Mouse (Mus musculus): ENCODE data around the gene Ksr2. TPM values are rescaled to one million over a fixed set of nuclear protein-coding genes. Genes with fewer than 3 reads are reported as not detected.
A peak's percentile ranks its signal among the peaks of the same experiment; 100 is the strongest.

Ksr2 gene
- polyA plus RNA-seq, 1 experiment = 9.1 TPM

- Histone ChIP-seq H3K4me3 (ENCODE audit: insufficient read depth, low read length) (no peak overlapping the region), H3K27ac (ENCODE audit: insufficient read depth, low read length) (no peak overlapping the region), H3K4me1 (ENCODE audit: control insufficient read depth, insufficient read depth, low read length) (peaks cover 9% of the 10 kb centered on the region)
- TF ChIP-seq CTCF (IDR thresholded peaks at IDR 0.05; ENCODE audit: extremely low read depth, insufficient read depth, low read length) (no peak), POLR2A (IDR thresholded peaks at IDR 0.05; ENCODE audit: extremely low read depth, insufficient read depth, low read length) (no peak)
These were observed 33.6 kb upstream of the Ksr2 start for GRCm38 (mm10) chr5:117380199-117380598.

- H3K4me3 ChIP-seq (ENCODE audit: insufficient read depth, low read length) = no peak overlapping the region
- H3K27ac ChIP-seq (ENCODE audit: insufficient read depth, low read length) = no peak overlapping the region
- peaks cover under 1% of the 10 kb centered on the region; the same call in 1 of the 2 replicates for H3K4me1 ChIP-seq (ENCODE audit: control insufficient read depth, insufficient read depth, low read length)
- TF ChIP-seq CTCF (IDR thresholded peaks at IDR 0.05; ENCODE audit: extremely low read depth, insufficient read depth, low read length) (no peak), POLR2A (IDR thresholded peaks at IDR 0.05; ENCODE audit: extremely low read depth, insufficient read depth, low read length) (no peak)
These were observed 32.0 kb upstream of the Ksr2 start for GRCm38 (mm10) chr5:117381785-117382184.

- H3K4me3 ChIP-seq (ENCODE audit: insufficient read depth, low read length) = no peak overlapping the region
- no peak for TF ChIP-seq POLR2A (IDR thresholded peaks at IDR 0.05; ENCODE audit: extremely low read depth, insufficient read depth, low read length)
- no peak overlapping the region for H3K27ac ChIP-seq (ENCODE audit: insufficient read depth, low read length)
- H3K4me1 ChIP-seq (ENCODE audit: control insufficient read depth, insufficient read depth, low read length) = no peaks in the 10 kb centered on the region; the same call in 1 of the 2 replicates
These were observed 30.6 kb upstream of the Ksr2 start for GRCm38 (mm10) chr5:117383198-117383597.

DNA sequence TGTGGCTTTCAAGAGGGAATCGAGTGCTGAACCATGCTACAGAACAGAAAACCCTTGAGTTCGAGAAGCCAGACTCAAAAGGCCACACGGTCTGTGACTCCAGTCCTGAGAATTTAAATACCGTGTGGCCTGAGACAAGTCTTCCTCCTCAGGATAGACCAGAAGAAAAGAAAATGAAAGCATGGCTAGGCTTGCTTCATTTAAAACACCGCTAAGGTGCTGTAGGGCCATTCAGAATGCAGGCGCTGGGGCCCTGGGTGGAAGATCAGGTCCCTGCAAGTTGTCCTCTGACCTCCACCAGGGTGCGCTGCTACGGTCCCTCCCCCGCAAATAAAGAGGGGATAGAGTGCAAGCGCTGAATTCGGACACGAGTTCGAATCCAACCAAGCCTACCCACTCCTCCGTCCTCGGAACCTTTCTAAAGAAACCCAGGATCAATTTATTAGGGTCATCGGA is 25.5 kb upstream of the Ksr2 start:
- Histone ChIP-seq H3K27ac (ENCODE audit: insufficient read depth, low read length) (no peak overlapping the region), H3K4me1 (ENCODE audit: control insufficient read depth, insufficient read depth, low read length) (no peaks in the 10 kb centered on the region), H3K4me3 (ENCODE audit: insufficient read depth, low read length) (peak overlapping the region; percentile 32)
- TF ChIP-seq POLR2A (IDR thresholded peaks at IDR 0.05; ENCODE audit: extremely low read depth, insufficient read depth, low read length) (no peak), CTCF (IDR thresholded peaks at IDR 0.05; ENCODE audit: extremely low read depth, insufficient read depth, low read length) (0 out of 2 replicates have a peak, but pooled peaks have one; percentile 8)

GRCm38 (mm10) chr5:117388877-117389276 is 24.9 kb upstream of the Ksr2 start, which contains the start of gene Rfc5:
Gene Rfc5 (minus strand): TSS chr5:117389047.
- no peak for TF ChIP-seq CTCF (IDR thresholded peaks at IDR 0.05; ENCODE audit: extremely low read depth, insufficient read depth, low read length)
- no peak for TF ChIP-seq POLR2A (IDR thresholded peaks at IDR 0.05; ENCODE audit: extremely low read depth, insufficient read depth, low read length)
- peak within 1 kb of the TSS; percentile 32 for H3K4me3 ChIP-seq (ENCODE audit: insufficient read depth, low read length)
- H3K27ac ChIP-seq (ENCODE audit: insufficient read depth, low read length) = 0 out of 2 replicates have a peak within 1 kb of the TSS, but pooled peaks have one; percentile 1
- no peaks in the 10 kb centered on the region for H3K4me1 ChIP-seq (ENCODE audit: control insufficient read depth, insufficient read depth, low read length)

DNA sequence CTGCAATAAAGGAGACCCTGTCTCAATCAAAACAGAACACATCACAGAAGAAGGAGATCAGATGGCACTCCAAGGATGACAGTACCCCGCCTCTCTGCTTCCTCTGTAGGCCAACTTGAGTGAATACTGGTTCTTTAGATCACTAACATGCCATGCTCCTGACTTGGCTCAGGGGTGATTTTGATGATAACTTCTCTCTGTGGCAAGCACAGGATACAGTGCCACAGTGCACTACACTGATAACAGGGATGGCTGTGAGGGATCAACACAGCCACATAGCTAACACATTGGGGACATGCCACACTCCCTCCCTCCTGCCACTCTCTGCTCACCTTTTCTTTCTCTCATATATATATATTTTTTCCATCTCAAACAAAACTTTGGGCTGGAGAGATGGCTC is 22.9 kb upstream of the Ksr2 start:
- no peaks in the 10 kb centered on the region for H3K4me1 ChIP-seq (ENCODE audit: control insufficient read depth, insufficient read depth, low read length)
- H3K4me3 ChIP-seq (ENCODE audit: insufficient read depth, low read length) = no peak overlapping the region
- no peak overlapping the region for H3K27ac ChIP-seq (ENCODE audit: insufficient read depth, low read length)
- TF ChIP-seq CTCF (IDR thresholded peaks at IDR 0.05; ENCODE audit: extremely low read depth, insufficient read depth, low read length) = no peak
- no peak for TF ChIP-seq POLR2A (IDR thresholded peaks at IDR 0.05; ENCODE audit: extremely low read depth, insufficient read depth, low read length)

DNA sequence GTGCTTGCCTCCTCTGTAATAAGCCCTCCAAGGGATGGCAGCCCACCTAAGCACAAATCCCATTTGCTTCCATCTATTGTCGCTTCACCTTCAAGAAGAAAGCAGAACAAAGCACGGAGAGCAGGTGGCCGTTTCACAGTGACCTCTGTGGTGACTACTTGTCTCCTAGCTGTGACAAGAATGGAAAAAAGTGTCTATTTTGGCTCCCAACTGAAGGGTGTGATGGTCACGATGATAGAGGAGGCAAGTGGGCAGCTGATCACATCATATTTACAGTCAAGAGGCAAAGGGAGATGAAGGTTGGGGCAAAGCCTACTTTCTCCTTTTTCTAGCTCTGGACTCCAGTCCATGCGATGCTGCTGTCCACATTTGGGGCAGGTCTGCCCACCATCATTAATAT is 18.0 kb upstream of the Ksr2 start:
- no peaks in the 10 kb centered on the region for H3K4me1 ChIP-seq (ENCODE audit: control insufficient read depth, insufficient read depth, low read length)
- H3K4me3 ChIP-seq (ENCODE audit: insufficient read depth, low read length) = no peak overlapping the region
- no peak for TF ChIP-seq CTCF (IDR thresholded peaks at IDR 0.05; ENCODE audit: extremely low read depth, insufficient read depth, low read length)
- no peak for TF ChIP-seq POLR2A (IDR thresholded peaks at IDR 0.05; ENCODE audit: extremely low read depth, insufficient read depth, low read length)
- no peak overlapping the region for H3K27ac ChIP-seq (ENCODE audit: insufficient read depth, low read length)

DNA sequence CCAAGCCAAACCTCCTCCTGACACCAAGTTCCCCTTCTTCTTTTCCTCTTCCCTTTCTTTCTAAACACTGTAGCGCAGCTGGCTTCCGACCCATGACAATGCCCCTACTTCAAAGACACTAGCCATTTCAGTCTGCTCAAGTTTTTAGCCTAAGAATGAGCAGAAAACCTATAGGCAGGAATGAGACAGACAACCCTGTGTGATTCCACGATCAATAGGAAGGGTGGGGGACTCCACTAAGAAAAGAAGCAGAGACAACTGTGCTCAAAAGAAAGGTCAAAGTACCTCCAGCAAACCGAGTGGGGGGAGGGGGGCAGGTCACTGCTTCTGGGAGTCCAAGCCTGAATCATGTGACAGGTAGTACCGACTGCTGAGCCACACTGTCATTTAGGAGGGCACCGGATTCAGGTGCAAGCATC is 17.2 kb upstream of the Ksr2 start:
- Histone ChIP-seq H3K4me3 (ENCODE audit: insufficient read depth, low read length) (no peak overlapping the region), H3K4me1 (ENCODE audit: control insufficient read depth, insufficient read depth, low read length) (no peaks in the 10 kb centered on the region), H3K27ac (ENCODE audit: insufficient read depth, low read length) (no peak overlapping the region)
- TF ChIP-seq CTCF (IDR thresholded peaks at IDR 0.05; ENCODE audit: extremely low read depth, insufficient read depth, low read length) (no peak), POLR2A (IDR thresholded peaks at IDR 0.05; ENCODE audit: extremely low read depth, insufficient read depth, low read length) (no peak)

GRCm38 (mm10) chr5:117397371-117397770 is 16.4 kb upstream of the Ksr2 start:
- no peaks in the 10 kb centered on the region for H3K4me1 ChIP-seq (ENCODE audit: control insufficient read depth, insufficient read depth, low read length)
- H3K27ac ChIP-seq (ENCODE audit: insufficient read depth, low read length) = no peak overlapping the region
- no peak overlapping the region for H3K4me3 ChIP-seq (ENCODE audit: insufficient read depth, low read length)
- TF ChIP-seq POLR2A (IDR thresholded peaks at IDR 0.05; ENCODE audit: extremely low read depth, insufficient read depth, low read length) = no peak
- no peak for TF ChIP-seq CTCF (IDR thresholded peaks at IDR 0.05; ENCODE audit: extremely low read depth, insufficient read depth, low read length)

- H3K4me1 ChIP-seq (ENCODE audit: control insufficient read depth, insufficient read depth, low read length) = no peaks in the 10 kb centered on the region
- no peak overlapping the region for H3K4me3 ChIP-seq (ENCODE audit: insufficient read depth, low read length)
- H3K27ac ChIP-seq (ENCODE audit: insufficient read depth, low read length) = no peak overlapping the region
- no peak for TF ChIP-seq POLR2A (IDR thresholded peaks at IDR 0.05; ENCODE audit: extremely low read depth, insufficient read depth, low read length)
- TF ChIP-seq CTCF (IDR thresholded peaks at IDR 0.05; ENCODE audit: extremely low read depth, insufficient read depth, low read length) = no peak
These were observed 15.7 kb upstream of the Ksr2 start for GRCm38 (mm10) chr5:117398007-117398550.
